Mouse (Mus musculus) gastrocnemius, adult 8-10 months (tissue): ENCODE results near the gene Mcidas. TPM values are rescaled to one million over a fixed set of nuclear protein-coding genes. Genes with fewer than 3 reads are reported as not detected.

Experiments used
- DNase-seq, 2 experiments: peaks; one replicate each; pipeline ENCODE4 v3.0.0; 2022; ENCODE audit warnings: low spot score in 2 of 2
- total RNA-seq, 4 experiments: library from RNA; stranded (reverse); gene quantifications; 2 replicates each; pipeline ENCODE4 v1.2.4; 2022

Gene Mcidas
- total RNA-seq = not detected

- DNase-seq = no peak
These were observed at the start of gene Mcidas for GRCm38 (mm10) chr13:112993531-112994152. Gene Mcidas, plus strand, starts transcription at chr13:112993845.

GRCm38 (mm10) chr13:112945312-112945711 lies 48.3 kb upstream of the Mcidas start:
- no peak for DNase-seq

DNA sequence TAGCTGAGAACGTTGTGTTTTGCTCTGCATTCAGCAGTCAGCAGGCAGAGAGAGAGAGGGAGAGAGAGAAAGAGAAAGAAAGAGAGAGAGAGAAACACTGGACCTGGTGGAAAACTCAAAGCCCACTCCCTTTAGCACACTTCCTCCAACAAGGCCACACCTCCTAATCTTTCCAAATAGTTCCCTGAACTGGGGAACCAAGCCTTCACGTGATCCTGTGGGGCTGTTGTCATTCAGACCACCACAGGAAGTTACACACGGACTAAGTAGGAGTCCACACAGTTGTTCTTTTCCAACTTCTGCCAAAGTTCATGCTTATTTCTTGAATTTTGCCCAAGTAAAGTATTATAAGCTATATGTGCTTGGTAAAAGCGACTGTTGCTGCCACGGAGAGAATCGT lies 47.7 kb upstream of the Mcidas start:
- no peak for DNase-seq

GRCm38 (mm10) chr13:112954067-112954466 lies 39.6 kb upstream of the Mcidas start:
- no peak for DNase-seq

DNA sequence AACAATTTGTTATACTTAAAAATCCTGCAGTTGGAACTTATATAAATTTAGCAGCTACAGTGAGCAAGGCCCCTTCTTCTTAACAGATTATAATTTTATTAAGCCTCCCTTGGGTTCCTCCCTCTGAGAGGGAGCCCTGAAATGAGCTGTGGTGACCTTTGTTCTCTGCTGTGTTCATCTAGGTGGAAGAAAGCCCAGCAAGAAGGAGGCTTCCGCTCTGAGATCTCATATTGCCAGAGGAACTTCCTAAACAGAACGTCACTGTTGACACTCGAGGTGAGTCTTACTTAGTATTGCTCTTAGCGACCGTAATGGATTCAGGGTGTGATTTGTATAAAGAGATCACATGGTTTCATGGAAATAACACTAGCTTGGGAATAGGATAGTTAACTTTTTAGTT lies 30.6 kb upstream of the Mcidas start:
- no peak for DNase-seq

DNA sequence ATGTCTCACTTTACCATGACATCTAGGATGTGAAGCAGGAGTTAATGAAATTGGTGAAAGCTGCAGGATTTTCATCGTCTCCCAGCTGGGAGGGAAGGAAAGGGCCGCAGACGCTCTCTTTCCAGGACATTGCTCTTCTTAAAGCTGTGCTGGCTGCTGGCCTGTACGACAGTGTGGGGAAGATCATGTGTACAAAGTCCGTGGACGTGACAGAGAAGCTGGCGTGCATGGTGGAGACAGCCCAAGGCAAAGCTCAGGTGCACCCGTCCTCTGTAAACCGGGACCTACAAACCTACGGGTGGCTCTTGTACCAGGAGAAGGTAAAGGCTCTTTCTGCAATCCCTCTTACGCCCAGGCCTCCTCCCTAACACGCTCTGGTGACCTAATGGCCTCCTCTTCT lies 29.2 kb upstream of the Mcidas start:
- DNase-seq = no peak

DNA sequence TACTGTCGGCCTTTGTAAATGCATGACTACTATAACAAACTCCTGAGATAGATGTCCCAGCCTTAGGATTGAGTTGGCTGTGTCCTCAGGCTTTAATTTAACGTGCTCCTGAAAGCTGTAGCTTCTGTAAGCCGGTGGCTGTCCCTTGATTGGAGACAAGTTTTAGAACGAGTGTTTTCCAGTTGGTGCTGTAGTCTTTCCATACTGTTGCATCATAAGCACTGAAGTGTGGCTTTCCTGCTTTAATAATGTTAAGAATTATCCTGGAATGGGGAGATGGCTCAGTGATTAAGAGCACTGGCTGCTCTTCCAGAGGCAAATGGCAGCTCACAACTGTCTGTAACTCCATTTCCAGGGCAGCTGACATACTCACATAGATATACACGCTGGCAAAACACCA lies 26.4 kb upstream of the Mcidas start:
- no peak for DNase-seq

GRCm38 (mm10) chr13:112976720-112977119 lies 16.9 kb upstream of the Mcidas start:
- no peak for DNase-seq

- no peak for DNase-seq
These were observed 7.8 kb upstream of the Mcidas start for GRCm38 (mm10) chr13:112985605-112986450.

DNA sequence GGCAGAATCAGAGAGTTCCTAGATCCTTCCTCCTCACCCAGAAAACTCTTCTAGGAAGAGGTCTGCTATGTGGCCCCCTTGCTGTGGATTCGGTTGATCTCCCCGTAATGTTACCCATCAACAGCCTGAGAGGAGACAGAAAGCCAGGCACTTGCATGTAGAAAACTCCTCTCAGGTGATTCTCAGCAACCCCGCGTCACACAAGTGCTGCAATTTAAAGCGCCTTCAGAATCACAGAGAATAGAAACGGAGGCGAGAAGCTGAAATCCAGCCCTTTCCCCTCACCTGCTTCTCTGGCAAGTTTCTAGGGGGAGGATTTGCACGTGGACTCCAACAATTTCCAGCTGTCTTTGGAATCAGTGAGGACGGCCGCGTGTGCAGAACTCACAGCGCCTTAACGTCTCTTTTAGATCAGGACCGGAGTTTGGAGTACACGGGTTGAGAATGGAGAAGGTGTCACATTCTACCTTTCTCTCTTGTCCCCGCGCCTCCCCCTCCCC lies 7.1 kb upstream of the Mcidas start:
- DNase-seq = no peak

DNA sequence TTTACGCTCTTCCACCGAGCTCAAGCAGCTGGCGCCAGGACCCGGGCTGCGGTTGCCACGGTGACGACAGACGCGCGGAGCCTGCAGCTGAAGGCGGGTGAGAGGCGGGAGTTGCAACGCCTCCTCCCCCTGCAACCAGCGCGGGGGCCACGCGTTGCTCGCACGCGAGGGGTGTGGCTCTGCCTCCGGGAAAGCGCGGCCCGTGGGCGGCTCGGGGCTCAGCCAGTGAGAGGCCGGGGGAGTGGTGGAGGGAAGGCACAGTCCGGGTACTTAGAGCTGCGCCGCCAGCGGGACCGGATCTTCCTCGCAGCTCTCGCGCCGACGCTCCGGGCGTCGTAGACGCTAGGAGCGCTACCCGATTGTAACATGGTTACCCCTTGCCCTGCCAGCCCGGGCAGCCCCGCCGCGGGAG lies 6.1 kb upstream of the Mcidas start, which contains the start of gene Ccno:
Gene Ccno (plus strand): TSS at position 271 of the 412 bp plus-strand sequence.
- peak; percentile 74 to 85 for DNase-seq

DNA sequence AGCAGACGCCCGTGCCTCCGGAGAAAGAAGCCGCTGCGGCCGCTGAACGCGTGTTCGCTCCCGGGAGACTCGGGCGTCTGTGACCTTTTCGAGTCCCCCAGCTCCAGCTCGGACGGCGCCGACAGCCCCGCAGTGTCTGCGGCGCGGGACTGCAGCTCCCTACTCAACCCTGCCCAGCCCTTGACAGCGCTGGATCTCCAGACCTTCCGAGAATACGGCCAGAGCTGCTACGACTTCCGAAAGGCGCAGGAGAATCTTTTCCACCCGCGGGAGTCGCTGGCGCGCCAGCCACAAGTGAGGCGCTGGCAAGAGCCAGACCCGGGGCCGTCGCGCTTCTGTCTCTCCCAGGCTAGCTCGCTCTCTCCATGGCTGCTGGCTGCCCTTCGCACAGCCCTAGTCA lies 5.7 kb upstream of the Mcidas start:
- no peak for DNase-seq

DNA sequence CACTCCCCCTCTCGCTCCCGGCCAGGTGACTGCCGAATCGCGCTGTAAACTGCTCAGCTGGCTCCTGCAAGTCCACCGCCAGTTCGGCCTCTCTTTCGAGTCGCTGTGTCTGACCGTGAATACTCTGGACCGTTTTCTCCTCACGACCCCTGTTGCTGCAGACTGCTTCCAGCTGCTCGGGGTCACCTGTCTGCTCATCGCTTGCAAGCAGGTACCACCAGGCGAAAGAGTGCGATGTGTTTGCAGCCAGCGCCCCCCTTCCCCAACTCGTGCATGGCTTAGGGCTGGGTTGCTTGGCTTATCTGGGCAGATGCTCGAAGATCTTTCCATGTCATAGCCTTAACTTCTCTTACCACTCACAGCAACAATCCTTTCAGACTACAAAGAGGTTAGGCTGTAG lies 4.8 kb upstream of the Mcidas start:
- DNase-seq = no peak

DNA sequence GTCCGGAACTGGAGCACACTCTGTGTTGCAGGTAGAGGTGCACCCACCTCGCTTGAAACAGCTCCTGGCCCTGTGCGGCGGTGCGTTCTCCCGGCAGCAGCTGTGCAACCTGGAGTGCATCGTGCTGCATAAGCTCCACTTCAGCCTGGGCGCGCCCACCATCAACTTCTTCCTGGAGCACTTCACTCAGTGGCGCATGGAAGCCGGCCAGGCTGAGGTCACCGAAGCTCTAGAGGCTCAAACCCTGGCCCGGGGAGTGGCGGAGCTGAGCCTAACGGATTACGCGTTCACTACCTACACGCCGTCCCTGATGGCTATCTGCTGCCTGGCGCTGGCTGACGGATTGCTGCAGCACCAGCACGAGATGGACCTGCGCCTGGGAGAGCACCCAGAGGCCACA lies 4.1 kb upstream of the Mcidas start:
- no peak for DNase-seq

DNA sequence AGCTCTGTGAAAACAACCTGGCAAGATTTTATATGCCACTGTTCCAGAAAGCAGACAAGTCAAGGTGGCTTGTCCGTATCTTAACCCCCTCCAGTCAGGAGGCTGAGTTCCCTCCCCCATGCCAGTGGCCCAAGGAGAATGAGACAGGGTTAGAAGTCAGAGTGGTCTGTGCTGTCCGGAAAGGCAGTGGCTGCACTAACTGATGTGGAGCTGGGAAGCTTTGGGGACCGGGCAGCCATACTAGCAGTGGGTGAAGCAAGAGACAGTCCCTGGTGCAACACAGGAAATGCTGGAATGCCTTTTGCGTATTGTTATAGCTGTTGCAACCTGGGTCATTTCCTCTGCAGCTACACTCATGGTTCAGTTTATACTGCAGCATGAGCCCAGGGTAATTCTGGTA lies 3.3 kb upstream of the Mcidas start:
- DNase-seq = no peak

DNA sequence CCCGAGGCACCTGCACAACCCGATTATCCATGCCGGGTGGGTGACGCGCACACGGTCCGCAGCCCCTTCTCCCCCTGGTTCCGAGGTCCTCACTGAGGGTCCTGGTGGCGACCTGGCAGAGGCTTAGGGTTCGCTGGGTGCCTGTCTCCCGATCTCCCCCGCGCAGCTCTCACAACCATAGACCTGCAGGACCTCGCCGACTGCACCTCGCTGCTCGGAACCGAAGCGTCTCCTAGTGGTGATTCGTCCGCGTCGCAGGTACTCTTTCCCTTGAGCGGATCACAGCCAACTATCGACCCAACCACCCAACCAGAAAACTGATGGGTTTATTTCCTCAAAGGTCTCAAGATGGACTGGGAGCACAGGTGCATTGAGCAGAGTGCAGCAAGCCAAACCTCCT lies 546 bp downstream of the Mcidas start:
- DNase-seq = no peak

DNA sequence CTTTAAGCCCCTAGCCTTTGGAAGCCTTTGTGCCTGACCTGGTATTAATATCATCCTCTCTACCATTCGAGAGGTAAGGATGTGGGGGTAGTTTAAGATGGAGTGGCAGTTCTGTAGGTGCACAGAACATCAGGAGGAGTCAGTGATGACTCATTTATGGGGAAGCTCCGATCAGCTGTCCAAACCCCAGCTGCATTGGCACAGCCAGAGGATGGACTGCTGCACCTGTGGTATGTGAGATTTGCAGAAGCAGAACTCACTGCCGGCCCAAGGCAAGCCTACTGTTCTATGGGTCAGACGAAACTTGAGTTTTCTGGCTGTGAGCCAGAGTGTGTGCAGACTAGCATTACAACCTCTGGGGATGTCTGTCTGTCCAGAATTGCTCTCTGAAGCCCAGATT lies 2.8 kb downstream of the Mcidas start:
- no peak for DNase-seq

GRCm38 (mm10) chr13:112997369-112997768 lies 3.7 kb downstream of the Mcidas start:
- no peak for DNase-seq

DNA sequence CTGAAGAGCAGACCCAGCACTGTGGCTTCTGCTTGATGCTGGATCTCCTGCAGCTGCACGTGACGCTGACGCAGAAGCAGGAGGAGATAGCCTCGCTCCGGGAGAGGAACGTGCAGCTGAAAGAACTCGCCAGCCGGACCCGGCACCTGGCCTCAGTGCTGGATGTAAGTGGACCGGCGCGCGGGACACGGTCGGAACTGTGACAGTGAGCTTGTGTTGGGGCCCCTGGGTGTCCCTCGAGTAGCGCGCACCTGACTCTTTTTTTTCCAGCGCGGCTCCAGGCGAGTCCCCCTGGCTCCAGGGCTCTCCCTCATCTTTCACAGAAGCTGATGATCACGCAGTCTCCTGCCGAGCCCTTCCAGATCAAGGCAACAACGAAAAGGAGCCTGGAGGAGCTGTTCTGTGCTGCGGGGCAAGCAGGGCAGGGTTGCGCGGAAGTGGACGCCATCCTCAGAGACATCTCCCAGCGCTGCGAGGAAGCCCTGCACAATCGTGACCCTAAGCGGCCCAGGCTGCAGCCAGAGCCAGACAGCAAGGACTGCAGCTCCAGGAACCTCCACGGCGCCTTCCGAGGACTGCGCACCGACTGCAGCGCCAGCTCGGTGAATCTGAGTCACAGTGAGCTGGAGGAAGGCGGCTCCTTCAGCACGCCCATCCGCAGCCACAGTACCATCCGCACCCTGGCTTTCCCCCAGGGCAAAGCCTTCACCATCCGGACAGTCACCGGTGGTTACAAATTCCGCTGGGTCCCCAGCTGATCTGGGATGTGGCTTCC lies 5.0 kb downstream of the Mcidas start:
- no peak for DNase-seq

DNA sequence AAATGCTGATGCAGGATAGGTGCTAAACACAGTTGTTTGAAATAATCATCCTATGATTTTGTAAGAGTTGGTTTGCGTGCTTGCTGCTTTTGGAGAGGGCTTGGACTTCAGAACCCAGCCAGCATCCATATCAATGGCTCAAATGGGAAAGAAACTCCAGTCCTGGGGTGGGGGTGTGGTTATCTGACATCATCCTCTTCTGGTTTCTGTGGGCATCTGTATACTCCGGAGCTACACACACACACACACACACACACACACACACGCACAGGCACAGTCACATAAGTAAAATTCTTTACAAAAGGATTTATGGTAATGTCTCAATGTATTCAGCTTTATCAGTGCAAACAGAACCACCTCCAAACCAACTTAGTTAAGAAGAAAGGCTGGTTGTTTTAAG lies 6.4 kb downstream of the Mcidas start:
- no peak for DNase-seq

DNA sequence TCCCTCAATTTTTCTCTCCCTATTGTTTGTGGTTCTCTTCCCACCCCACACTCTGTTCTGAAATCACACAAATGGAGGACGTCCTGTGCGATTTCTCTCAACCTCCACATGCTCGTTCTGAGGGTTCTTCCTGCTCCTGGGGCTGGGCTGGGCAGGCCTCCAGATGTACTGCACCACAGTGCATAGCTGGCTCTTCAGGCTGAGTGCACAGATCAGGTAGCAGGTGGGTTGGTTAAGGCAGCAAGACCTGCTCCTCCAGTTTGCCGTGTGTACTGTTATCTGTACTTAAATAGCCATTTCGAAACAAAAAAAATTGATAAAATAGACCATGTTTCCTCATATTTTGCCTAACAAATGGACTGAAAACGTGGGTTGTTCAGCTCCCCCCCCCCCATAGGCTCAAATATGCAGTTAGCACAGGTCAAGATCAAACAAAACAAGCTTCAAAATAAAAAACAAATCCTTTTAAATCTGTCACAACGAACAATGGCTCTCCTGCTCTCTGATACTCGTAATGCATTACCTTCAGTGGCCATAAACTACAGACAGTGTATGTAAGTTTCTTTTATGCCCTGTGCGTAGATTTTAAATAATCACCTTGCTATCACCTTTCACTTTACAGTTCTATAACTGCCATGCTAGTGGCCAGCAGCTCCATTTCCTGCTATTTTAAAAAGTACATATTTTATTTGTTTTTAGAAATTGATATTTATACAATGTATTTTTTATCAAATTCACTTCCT lies 7.1 kb downstream of the Mcidas start:
- DNase-seq = no peak
